Mouse (Mus musculus) ES-Bruce4 (cell line): ENCODE measurements around the gene Sh2d1b1.

Experiments
- CTCF ChIP-seq: IDR thresholded peaks from one replicate; pipeline ENCODE4 v1.8.1; 2011; ENCODE audit warnings: low read depth, low read length
- POLR2A ChIP-seq: IDR thresholded peaks from one replicate; pipeline ENCODE4 v1.8.1; 2011; ENCODE audit warnings: low read length; ENCODE audit not compliant: insufficient read depth

DNA sequence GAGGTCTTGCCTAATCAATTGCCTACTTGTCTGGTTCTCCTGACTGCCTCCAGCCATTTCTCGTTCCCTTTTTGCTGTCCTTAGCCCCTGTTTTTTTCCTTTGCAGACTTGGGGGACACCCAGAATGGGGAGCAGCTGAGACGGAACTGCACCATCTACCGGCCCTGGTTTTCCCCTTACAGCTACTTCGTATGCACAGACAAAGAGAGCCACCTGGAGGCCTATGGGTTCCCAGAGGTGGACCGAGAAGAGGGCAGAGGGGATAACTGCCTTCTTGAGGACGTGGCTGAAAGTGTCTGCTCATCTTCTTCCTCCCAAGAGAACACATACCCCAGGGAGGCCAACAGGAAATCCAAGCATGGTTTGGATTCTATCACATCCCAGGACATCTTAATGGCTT is 34.3 kb downstream of the Sh2d1b1 start:
- TF ChIP-seq POLR2A = no peak
- TF ChIP-seq CTCF = no peak
